Mouse (Mus musculus) lung, postnatal 0 days (tissue): Measurements from ENCODE around the gene Prl7d1. TPM values are rescaled to one million over a fixed set of nuclear protein-coding genes. Genes with fewer than 3 reads are reported as not detected.
"Not testable (repeated sequence)": the region's sequence is repeated elsewhere in the genome, so short reads cannot be mapped to it uniquely, and the experiment has no call there.

ENCODE experiments used
- ATAC-seq: fragments of 200-750 bp; cut with Nextera tagmentation; 2 replicates; pipeline ENCODE4 v1.8.0; 2017; ENCODE audit warnings: moderate library complexity
- DNase-seq: peaks from one replicate; pipeline ENCODE4 v3.0.0-alpha.2; 2016; ENCODE audit warnings: low spot score
- H3K27ac ChIP-seq: fragments of 300-500 bp; sonication (generic); 2 replicates; pipeline ENCODE4 v1.5.1; 2014; ENCODE audit warnings: antibody characterized with exemption, mild to moderate bottlenecking, low read length, mixed read lengths
- H3K27me3 ChIP-seq: fragments of 300-500 bp; sonication (generic); replicated peaks from 2 replicates; pipeline ENCODE4 v1.6.1; 2014; ENCODE audit warnings: low read length, mixed read lengths; ENCODE audit not compliant: insufficient read depth
- H3K36me3 ChIP-seq: fragments of 300-500 bp; sonication (generic); 2 replicates; pipeline ENCODE4 v1.6.1; 2014; ENCODE audit warnings: low read length, mixed read lengths; ENCODE audit not compliant: insufficient read depth
- H3K4me1 ChIP-seq: fragments of 300-500 bp; sonication (generic); 2 replicates; pipeline ENCODE4 v1.6.1; 2014; ENCODE audit warnings: antibody characterized with exemption, low read depth, low read length, mixed read lengths; ENCODE audit not compliant: insufficient read depth
- H3K4me2 ChIP-seq: fragments of 300-500 bp; sonication (generic); replicated peaks from 2 replicates; pipeline ENCODE4 v1.6.1; 2014; ENCODE audit warnings: low read depth, mild to moderate bottlenecking, low read length, moderate library complexity, mixed read lengths
- H3K4me3 ChIP-seq: fragments of 300-500 bp; sonication (generic); 2 replicates; pipeline ENCODE4 v1.5.1; 2014; ENCODE audit warnings: low read depth, low read length
- H3K9ac ChIP-seq: fragments of 300-500 bp; sonication (generic); replicated peaks from 2 replicates; pipeline ENCODE4 v1.6.1; 2014; ENCODE audit warnings: low read depth, mild to moderate bottlenecking
- H3K9me3 ChIP-seq: fragments of 300-500 bp; sonication (generic); 2 replicates; pipeline ENCODE4 v1.6.1; 2016; ENCODE audit warnings: low read length, mixed read lengths
- CTCF ChIP-seq: IDR thresholded peaks from 2 replicates; pipeline ENCODE4 v1.5.1; 2016; ENCODE audit warnings: antibody characterized with exemption, mild to moderate bottlenecking
- EP300 ChIP-seq: IDR thresholded peaks from 2 replicates; pipeline ENCODE4 v1.6.1; 2016; ENCODE audit warnings: antibody characterized with exemption, mild to moderate bottlenecking, control low read depth
- WGBS: fragments of 180-500 bp; shearing (Covaris S2); extraction: QIAGEN DNeasy Blood & Tissue Kit; methylation state at CpG from one replicate; pipeline ENCODE4 v1.1.7; 2014; 5-methylcytosine and 5-hydroxymethylcytosine counted together
- polyA plus RNA-seq: library from polyadenylated mRNA; unstranded; fragments of >200 nt; fragmentation: Nextera tagmentation; extraction: Ambion mirVana; gene quantifications from 2 replicates; pipeline ENCODE4 v1.2.1, GENCODE M21; 2015

The Prl7d1 gene
- not detected in 2 replicates for polyA plus RNA-seq

GRCm38 (mm10) chr13:27716636-27717035, at the start of gene Prl7d1:
Prl7d1 (minus strand) TSS chr13:27716736.
- Histone ChIP-seq H3K9ac (no peak within 1 kb of the TSS), H3K4me3 (no peak within 1 kb of the TSS), H3K36me3 (no peaks in the 10 kb centered on the region), H3K27ac (no peak within 1 kb of the TSS), H3K4me2 (no peak within 1 kb of the TSS), H3K27me3 (no peaks in the 10 kb centered on the region), H3K9me3 (no peaks in the 10 kb centered on the region), H3K4me1 (no peaks in the 10 kb centered on the region)
- no peak for TF ChIP-seq CTCF
- no peak for TF ChIP-seq EP300
- WGBS = 71% methylated on average over 5 of the region's 5 CpGs
- DNase-seq (no peak), ATAC-seq (no peak)

- no peak overlapping the region for H3K9ac ChIP-seq
- no peaks in the 10 kb centered on the region for H3K27me3 ChIP-seq
- no peak overlapping the region for H3K27ac ChIP-seq
- ATAC-seq (no peak), DNase-seq (no peak)
- 84% methylated on average over 10 of the region's 10 CpGs for WGBS
- TF ChIP-seq EP300 (no peak), CTCF (no peak)
- H3K4me3 ChIP-seq = no peak overlapping the region
- H3K4me1 ChIP-seq = no peaks in the 10 kb centered on the region
- no peak overlapping the region for H3K4me2 ChIP-seq
- H3K9me3 ChIP-seq = no peaks in the 10 kb centered on the region
- H3K36me3 ChIP-seq = no peaks in the 10 kb centered on the region
These were observed 18.1 kb upstream of the Prl7d1 start for GRCm38 (mm10) chr13:27734512-27735186.

GRCm38 (mm10) chr13:27730286-27730959, 13.9 kb upstream of the Prl7d1 start:
- DNase-seq, H3K9me3 ChIP-seq, ATAC-seq, H3K4me3 ChIP-seq, H3K4me2 ChIP-seq, H3K27ac ChIP-seq, H3K9ac ChIP-seq, H3K27me3 ChIP-seq, H3K36me3 ChIP-seq, H3K4me1 ChIP-seq: not testable (repeated sequence)
- WGBS = 78% methylated on average over 5 of the region's 5 CpGs

GRCm38 (mm10) chr13:27725057-27725456, 8.5 kb upstream of the Prl7d1 start:
- not testable (repeated sequence) for H3K4me3 ChIP-seq, H3K27ac ChIP-seq, H3K4me2 ChIP-seq, H3K9ac ChIP-seq, H3K4me1 ChIP-seq, H3K27me3 ChIP-seq, H3K9me3 ChIP-seq, ATAC-seq, DNase-seq, H3K36me3 ChIP-seq
- 84% methylated on average over 3 of the region's 3 CpGs for WGBS

GRCm38 (mm10) chr13:27706521-27706920, 10.0 kb downstream of the Prl7d1 start:
- H3K4me2 ChIP-seq = no peak overlapping the region
- H3K27ac ChIP-seq = no peak overlapping the region
- H3K4me1 ChIP-seq = no peaks in the 10 kb centered on the region
- no peaks in the 10 kb centered on the region for H3K36me3 ChIP-seq
- TF ChIP-seq EP300 (no peak), CTCF (no peak)
- DNase-seq (no peak), ATAC-seq (no peak)
- WGBS = 56% methylated on average over 2 of the region's 2 CpGs
- H3K9me3 ChIP-seq = no peaks in the 10 kb centered on the region
- H3K27me3 ChIP-seq = no peaks in the 10 kb centered on the region
- H3K4me3 ChIP-seq = no peak overlapping the region
- H3K9ac ChIP-seq = no peak overlapping the region

- no peak within 1 kb of the TSS for H3K4me2 ChIP-seq
- H3K4me3 ChIP-seq = no peak within 1 kb of the TSS
- no peak within 1 kb of the TSS for H3K9ac ChIP-seq
- H3K4me1 ChIP-seq = no peaks in the 10 kb centered on the region
- no peaks in the 10 kb centered on the region for H3K9me3 ChIP-seq
- TF ChIP-seq EP300 = no peak
- TF ChIP-seq CTCF = no peak
- no peaks in the 10 kb centered on the region for H3K27me3 ChIP-seq
- H3K27ac ChIP-seq = no peak within 1 kb of the TSS
- WGBS = 77% methylated on average over 4 of the region's 4 CpGs
- H3K36me3 ChIP-seq = no peaks in the 10 kb centered on the region
- ATAC-seq (no peak), DNase-seq (no peak)
These were observed 48.6 kb downstream of the Prl7d1 start, which contains the start of gene Prl7a2 for GRCm38 (mm10) chr13:27667936-27668335. Prl7a2 (minus strand) TSS chr13:27668036.
